Mouse (Mus musculus) cerebellum, adult 9-10 months (tissue): Measurements from ENCODE around the gene Prkacb.
"Not testable (repeated sequence)": the region's sequence is repeated elsewhere in the genome, so short reads cannot be mapped to it uniquely, and the experiment has no call there.

Experiments
- DNase-seq: peaks from one replicate; pipeline ENCODE4 v3.0.0; 2022

The Prkacb gene

DNA sequence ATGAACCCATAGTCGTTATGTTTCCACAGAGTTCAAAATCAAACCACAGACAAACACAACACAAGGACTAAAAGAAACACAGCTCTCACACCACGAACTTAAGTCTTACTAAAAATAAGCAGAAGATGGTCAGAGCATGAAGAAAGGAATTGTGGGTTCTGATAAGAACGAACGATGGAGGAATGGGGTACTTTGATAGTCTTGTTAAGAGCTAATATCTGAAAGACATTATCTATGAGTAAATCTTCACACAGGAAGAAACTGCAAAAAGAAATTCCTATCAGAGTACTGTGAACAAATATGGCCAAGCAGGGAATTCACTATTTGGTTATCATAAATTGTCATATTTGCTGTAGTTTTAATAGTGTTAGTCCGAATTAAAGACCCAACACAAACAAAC, 36.1 kb downstream of the Prkacb start:
- DNase-seq: no peak

DNA sequence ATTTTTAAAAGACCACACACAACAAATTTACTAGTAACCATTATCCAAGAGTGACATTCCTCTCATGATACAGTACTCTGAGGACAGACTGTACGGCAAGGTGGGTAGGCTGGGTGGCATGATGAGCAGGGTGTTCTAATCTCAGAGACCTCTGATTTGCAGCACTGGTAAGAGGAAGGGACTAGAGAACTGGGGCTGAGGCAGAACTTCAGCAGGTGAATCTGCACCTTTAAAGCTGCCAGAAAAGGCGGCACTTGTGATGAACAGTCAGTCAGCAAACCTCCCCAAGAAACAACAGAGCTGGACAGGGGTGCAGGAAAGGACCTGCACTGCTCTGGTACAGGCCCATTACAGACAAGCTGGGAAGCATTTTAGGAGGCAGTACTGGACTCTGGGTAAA, 41.9 kb downstream of the Prkacb start:
- DNase-seq: peak; percentile 59

DNA sequence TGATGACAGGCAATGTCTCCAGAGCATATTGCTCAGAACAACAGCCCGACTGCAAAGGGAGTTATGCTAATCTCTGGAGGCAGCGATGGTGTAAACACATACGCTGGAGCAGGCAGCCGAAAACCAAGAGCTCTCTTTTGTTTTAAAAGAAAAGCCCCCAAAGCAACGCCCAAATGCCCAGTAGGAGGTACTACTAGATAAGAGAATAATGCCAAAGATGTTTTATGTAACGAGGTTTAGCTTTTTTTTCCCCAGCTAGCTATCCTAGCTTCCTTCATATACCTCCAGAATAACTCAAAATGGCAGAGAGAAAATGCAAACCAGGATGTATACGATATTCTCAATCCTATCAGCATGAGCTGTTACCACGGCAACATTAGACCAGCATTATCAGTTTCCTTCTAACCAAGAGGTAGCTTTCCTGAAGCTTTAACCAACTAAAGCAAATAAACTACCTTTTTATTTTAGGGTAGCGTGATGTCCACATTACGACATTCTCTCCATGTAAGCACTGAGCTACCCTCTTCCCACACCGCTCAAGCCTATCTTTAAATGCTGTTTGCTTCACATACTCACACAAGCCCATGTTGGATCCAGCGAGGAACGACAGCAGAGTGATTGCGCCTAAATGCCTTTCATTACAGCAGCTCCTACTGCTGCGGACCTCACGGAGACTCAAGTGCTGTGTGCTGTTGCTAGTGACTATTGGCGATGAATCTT, 42.7 kb downstream of the Prkacb start:
- DNase-seq: peak; percentile 76

DNA sequence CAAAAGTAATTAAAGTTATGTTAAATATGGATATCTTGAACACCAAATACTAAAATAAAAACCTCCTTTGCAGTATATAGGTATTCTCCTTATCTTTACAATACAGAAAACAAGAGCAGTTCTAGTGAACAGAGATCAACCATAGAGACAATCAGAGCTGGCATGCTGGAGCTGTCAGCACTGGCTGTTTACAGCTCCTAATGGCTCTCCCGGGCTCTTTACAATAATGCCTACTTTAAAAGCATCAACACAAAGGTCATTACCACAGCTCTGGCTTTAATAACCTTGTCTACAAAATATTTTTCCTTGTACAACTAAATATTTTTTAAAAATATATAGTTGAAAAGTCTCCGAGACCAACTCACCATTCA, 43.2 kb downstream of the Prkacb start:
- peak; percentile 71 for DNase-seq

DNA sequence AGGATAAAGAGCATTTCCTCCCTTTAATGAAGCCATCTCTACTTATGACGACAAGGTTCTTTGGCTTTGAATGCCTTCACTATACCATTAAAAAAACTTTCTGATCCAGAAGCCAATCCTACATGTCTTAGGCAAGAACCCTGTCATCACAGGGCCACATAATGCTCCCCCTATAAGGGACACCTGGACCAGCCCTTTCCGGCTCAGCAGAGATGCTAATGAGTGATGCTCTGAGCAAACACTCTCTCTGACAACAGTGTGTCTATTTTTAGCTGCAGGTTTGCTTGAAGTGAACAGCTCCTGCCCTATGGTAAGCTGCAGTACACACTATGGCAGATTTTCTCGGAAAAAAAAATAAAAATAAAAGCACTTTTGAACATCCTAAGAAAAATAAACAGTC, 43.9 kb downstream of the Prkacb start:
- peak; percentile 87 for DNase-seq

DNA sequence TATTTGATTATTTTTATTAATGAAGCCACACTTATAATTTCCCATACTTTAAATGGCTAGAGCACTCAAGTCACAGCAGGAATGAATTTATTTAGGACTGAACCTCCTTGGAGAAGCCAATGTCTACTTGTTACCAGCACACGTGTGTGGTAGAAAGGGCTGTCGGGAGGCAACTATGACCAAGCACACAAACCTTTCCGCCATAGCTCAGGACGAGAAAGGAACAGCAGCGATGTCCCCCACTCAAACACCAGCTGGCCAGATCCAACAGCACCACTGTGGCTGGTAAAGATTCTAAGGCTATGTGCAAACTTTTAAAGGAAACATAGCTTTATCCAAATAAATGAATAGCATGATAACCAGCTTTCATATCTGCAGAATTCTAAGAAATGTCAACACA, 44.4 kb downstream of the Prkacb start:
- DNase-seq: peak; percentile 31

DNA sequence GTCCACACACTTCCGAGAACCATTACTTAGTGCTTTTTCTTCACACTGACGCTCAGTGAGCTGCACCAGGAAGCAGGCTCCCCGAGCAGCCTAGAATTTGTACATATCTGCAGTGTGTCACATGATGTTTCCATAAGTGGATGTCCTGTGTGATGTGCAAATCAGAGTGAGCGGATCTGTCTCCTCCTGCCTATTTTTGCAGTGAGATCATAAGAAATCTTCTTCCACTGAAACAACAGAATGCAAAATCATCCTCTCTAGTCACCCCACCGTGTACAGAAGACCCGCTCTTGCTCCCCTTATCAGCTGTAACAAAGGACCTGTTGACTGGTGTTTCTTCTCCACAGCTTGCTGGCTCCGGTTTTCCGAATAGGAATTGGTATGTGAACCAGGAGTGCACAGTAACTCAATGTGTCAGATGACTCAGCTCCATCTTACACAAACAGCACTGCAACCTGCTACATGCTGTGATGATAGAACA, 46.0 kb downstream of the Prkacb start:
- DNase-seq: no peak

DNA sequence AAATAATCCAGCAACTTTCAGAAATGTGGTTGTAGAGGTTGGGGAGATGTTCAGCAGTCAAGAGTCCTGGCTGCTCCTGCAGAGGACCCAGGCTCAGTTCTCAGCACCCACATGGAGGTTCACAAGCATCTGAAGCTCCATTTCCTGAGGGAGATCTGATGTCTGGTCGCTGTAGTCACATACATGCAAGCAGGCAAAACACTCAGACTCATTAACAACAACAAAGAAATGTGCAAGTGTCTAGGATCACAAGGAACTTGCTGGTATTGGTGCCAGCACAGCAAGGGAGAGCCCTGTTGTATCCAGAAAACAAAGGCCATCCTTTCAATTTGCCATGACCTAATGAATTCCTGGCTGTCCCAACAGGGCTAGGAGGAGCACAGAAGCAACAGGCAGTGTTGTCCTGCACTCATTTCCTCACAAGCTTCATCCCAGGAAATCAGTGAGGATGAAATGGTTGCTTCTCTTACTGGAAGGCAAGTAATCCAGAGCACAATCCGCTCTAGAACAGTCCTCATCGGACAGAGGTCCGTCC, 46.7 kb downstream of the Prkacb start:
- DNase-seq: no peak

DNA sequence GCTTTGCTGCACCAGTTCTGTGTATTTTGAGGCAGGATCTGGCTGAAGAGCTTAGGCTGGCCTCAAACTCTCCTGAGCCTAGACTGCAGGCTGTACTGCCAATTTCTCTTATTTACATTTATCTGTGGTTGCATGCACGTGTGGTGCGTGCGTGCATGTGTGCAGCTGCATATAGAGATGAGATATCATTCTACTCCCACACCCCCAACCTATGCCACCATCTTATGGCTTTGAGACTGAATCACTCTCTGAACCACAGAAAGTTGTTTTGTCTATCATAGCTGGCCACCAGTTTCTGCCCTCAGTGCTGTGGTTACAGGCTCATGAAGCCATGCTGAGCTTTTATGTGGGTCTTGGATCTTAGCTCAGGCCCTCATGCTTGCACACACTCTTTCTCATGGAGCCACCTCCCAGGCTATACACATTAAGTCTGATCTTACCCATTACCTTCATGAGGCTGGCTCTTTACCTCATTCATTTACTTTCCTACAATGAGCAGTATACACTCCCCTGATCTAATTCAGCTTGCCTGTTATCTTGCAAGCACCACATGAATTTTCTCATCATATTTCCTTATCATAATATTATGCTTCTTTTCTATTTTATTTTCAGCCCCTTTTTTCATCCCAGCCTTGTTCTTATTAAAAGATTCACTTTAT, 47.8 kb downstream of the Prkacb start:
- no peak for DNase-seq

DNA sequence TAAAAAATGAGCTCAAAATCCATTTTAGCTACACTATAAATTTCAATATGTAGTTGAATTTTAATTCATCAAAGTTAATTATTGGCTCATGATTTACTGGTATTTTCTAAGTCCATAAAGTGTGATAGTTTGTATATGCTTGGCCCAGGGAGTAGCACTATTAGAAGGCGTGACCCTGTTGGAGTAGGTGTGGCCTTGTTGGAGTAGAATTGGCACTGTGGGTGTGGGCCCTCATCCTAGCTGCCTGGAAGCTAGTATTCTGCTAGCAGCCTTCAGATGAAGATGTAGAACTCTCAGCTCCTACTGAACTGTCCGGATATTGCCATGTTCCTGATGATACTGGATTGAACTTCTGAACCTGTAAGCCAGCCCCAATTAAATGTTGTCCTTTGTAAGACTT, 49.7 kb downstream of the Prkacb start:
- not testable (repeated sequence) for DNase-seq

DNA sequence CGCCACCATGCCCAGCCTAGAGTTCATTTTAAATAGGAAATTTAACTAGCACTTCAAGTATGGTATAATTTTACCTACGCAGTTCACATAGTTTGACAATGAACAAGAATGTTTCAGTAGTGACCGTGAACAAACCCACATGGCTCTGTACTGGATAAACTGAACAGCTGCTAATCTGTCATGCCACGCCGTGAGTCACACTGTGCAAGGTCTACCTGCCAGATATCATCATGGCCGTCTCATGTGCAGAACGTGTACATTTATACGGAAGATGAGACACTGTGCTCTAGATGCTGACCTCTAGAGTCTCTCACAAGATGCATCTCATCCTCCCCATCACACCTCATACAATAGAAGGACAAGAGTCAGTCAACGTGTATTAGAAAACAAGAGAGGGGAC, 51.5 kb downstream of the Prkacb start:
- no peak for DNase-seq

DNA sequence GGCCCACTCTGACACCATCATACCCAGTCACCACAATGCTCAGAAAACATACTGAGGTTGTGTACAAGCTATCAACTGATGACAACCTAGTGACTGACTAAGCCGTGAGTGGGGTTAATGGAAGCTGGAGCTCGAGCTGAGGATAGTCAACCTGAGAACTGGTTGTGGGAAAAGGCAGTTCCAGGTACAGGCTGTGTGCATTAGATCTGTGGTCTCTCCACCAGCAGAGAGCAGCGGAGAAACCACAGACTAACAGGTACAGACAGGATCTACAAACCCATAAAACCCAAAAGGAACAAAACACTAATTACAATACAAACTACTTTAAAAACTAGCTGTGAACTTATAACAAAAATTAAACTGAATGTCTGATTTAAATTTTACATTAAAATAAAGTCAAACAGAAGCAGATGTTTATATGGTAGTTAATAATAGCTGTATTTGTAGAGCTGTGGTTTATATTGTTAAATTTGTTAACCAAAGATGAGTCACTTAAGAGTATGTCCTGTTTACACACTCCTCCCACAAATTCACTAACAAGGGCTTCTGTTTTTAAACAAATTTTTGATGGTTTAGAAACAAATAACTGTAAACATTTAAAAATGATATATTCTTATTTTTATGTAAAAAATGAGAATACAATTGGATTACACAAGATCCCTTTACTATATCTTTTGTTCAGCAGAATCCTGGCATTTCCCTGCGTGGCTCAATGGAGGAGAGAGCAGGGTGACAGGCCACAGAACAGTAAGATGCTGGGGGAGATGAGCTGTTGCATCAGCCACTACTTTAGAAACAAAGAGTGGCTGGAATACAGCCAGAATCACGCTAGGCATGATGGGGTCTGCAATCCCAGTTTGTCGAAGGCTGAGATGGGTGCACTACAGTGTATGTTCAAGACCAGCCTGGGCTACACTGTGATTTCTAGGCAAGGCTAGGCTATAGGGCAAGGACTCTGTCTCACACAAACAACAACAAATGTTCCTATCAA, 54.5 kb downstream of the Prkacb start:
- DNase-seq: no peak

DNA sequence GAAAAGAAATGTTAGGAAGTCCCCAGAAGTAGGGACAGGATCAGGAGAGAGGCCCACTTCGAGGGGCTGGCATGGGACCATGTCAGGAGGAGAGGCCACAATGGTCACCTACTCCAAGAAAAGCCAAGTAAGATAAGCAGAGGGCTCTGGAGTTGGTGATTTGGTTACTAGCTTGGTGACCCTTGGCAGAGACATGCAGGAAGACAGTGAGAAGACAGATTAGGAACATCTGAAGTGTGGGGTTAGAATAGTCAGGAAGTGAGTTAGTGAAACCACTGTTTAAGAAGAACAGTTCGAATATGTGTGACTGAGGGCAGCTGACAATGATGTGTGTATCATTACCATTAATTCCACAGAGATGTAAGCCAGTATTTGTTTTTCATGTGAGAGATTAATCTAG, 58.5 kb downstream of the Prkacb start:
- DNase-seq: no peak

DNA sequence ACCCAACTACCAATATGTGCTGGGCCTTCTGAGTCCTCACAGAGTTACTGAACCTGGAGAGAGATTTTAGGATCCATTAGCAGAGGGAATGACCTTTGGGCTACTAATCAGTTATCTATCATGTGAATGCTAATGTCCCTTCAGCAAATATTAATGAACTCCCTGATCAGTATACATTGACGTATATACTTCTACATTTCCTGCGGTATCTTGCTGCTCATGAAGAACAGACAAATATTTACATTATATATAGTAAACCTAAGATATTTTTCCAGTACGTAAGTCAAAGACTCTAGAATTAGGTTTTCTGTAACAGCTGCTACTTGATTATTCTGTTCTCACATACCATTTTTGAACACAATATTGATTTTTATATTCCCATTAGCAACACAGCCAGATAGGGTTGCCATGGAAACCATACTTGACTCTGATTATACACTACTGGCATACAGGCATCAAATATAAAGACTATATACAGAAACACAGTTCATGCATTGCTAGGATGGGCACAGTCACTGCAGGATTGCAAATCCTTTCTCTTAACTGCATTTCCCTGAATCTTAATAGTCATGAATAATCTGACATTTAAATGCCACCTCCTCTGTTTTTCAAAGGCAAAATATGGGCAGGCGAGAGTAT, 71.1 kb downstream of the Prkacb start:
- no peak for DNase-seq

DNA sequence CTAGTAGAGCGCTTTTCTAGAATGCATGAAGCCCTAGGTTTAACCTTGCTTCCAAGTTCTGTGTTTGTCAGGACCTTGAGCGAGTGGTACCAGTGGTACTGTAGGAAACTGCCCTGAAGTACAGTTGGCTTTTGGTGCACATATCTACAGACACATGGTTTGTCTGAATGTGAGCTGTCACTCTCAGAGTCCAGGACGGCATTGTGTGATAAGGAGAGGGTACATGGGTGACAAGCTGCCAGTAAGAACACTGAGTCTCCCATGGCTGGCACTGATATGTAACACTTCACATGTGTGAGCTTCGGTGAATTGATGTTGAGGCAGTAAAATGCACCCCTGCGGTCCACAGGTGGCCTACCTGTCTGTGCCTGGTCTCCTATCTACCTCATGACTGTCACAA, 71.6 kb downstream of the Prkacb start:
- no peak for DNase-seq

DNA sequence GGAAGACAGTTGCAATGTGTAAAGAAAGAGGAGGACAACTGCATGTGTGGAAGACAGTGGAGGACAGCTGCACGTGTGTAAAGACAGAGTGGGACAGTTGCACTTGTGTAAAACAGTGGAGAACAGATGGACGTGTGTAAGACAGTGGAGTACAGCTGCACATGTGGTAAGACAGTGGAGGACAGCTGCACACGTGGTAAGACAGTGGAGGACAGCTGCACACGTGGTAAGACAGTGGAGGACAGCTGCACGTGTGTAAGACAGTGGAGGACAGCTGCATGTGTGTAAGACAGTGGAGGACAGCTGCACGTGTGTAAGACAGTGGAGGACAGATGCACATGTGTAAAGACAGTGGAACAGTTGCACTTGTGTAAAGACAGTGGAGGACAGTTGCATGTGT, 76.6 kb downstream of the Prkacb start:
- not testable (repeated sequence) for DNase-seq

DNA sequence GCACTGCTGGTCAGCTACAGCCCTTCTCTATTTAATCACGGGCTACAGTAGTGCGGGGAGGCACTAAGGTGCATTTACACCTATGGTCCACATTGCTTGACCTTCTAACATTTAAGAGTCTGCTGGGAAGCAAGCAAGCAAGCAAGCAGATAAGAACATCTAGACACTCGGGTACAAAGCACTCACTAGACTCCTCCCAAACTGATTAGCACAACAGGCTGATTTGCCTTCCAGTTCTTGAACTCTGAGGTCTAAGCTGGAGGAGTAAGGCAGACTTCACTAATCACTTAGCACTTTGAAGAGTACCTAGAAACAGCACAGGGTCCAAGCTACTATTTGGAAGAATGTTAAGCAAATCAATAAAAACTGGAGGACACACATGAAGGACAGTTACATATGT, 77.1 kb downstream of the Prkacb start:
- no peak for DNase-seq

DNA sequence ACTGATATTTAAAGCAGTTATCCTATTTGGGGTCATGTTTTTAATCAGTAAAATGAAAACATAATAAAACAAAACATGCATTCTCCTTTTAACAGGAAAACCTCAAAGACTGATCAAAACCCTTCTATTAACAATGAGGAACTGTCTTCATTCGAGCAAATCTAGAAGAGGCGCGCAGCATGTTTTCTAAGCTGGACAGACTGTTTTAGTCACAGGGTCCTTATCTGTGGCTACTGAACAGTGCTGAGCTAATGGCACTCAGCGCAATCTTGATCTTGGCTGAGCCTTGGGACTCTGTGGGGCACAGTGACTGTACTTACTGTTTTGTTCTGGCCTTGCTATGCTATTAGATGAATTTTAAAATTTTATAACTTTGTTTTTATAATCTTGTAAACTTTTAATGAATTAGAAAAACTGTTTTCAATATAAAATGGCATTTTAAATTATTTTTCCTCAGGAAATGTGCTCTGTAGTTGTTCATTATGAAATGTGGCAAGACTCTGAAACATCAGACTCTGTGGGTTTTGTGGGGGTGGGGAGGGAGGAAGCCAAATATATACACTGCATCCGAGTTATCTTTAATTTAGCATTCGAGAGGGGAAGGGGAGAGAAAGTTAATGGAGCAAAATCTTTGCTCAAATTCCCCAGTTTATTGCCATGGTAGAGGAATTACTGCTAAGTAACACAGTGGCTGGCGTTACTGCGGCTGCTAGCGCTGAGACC, 77.7 kb downstream of the Prkacb start:
- no peak for DNase-seq

DNA sequence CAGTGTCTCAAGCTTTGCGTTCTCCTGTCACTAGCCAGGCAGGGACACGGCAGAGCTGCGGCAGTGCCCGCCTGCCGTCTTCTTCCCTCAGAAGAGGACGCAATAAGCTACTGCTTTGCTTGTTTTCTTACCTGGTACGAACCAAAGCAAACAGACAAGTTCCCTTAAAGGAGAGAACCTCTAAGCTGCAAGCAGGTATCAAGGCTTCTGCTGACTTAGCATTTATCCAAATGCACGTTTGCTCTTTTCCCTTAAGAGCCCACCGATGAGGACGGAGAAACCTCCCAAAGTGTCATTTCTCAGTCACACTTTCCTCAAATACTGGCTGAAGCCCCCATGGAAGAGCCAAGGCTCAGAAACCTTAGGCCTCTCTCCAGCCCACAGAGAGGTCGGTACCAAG, 81.3 kb downstream of the Prkacb start:
- DNase-seq: no peak

DNA sequence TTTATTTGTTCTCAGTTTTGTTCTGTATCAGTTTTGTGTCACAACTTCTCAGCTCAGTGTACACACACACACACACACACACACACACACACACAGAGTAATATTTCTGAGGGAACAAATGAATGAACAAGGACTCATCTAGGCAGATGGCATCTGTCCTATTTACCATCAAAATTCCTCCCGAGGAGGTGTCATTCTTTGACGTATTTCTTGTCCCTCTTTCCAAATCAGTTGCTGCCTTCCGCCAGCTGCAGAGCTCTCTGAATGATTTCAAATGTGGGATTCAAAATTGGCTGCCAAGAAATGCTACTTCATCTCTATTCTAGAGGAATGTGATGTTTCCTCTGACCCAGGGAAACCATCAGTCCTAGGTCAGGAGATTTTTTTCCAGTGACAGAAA, 89.8 kb downstream of the Prkacb start:
- DNase-seq: no peak

DNA sequence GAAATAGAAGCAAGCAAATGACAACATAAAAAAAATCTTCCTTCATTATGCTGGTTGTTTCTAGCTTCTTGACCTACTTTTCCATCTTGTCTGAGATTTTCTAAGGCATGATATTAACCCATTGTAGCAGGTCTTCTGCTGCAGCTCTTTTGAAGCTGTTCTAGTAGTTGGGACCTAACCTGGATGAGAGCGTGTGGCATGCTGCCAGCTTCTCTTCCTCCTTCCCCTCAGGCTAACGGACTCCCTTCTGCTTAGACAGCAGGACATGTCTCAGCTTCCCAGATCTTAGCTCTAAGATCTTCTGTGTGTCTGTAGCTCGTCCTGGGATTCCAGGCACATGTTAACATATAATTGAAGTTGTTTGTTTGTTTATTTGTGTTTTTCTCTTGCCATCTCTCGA, 93.1 kb downstream of the Prkacb start:
- DNase-seq: no peak

DNA sequence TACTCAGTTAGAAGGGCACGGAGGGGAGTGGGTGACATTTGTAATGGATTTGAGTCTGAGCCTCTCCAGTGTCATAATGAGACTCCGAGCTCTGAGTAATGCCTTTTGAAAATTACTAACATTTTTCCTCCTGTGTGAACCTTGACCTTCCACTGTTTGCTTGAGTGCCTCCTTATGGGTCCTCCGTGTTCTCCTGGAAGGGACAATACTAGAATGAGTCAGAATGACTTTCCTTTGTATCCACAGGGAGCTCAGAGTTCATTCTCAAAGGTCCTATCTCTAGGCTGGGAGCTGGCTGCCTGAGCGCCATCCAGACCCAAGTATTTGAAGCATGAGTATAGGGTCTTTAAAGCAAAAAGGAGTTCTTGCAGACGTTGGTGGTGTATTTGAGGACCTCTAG, 94.5 kb downstream of the Prkacb start:
- DNase-seq: no peak
